In the genomic region with DNA sequence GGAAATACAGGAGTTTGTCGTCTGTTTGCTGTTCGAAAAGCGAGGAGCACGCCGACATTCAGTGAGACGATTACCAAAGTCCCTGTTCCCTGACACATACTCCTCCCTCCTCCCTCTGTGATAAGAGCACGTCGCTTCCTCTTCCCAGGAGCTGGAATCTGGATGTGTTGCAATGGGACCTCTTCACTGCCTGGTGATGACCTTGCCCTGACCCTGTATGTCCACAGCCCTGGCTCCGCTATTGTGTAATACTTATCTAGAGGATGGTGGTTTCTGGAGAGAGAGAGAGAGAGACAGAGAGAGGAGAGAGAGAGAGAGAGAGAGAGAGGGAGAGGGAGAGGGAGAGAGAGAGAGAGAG, we compare ENCODE assay signal across 8 mouse cellular contexts. TPM values are rescaled to one million over a fixed set of nuclear protein-coding genes. Genes with fewer than 3 reads are reported as not detected.
DNase-seq lines count a peak whose midpoint lies in the region; ATAC-seq lines count a peak whose summit lies in the region.
"Had no signal": no experiment of that assay in that cellular context is flagged by ENCODE, and none has a peak within 500 bp of the region (broad histone marks: within the 10 kb centered on the region; RNA-seq: fewer than 3 reads in every experiment).

No protein-coding gene starts in this region.

- no peaks in the 10 kb centered on the region for H3K9me3 ChIP-seq in lung, embryonic 16.5 days (ENCODE audit: control insufficient read depth, low read length)
- no peaks in the 10 kb centered on the region for H3K9me3 ChIP-seq in embryonic facial prominence, embryonic 10.5 days
- H3K9me3 ChIP-seq: midbrain, embryonic 12.5 days had no signal

- peaks cover 12% of the 10 kb centered on the region; the same call in 1 of the 2 replicates for H3K4me1 ChIP-seq in lung, embryonic 16.5 days (replicated peaks; ENCODE audit: control insufficient read depth, insufficient read depth, low read length)
- peaks cover 8% of the 10 kb centered on the region for H3K4me1 ChIP-seq in embryonic facial prominence, embryonic 10.5 days

- no peak overlapping the region for H3K4me3 ChIP-seq in lung, embryonic 16.5 days (ENCODE audit: low read length)
- no peak overlapping the region for H3K4me3 ChIP-seq in embryonic facial prominence, embryonic 10.5 days
- H3K4me3 ChIP-seq: midbrain, embryonic 12.5 days had no signal

- peak overlapping the region; percentile 9; the same call in 1 of the 2 replicates for H3K4me2 ChIP-seq in lung, embryonic 16.5 days (ENCODE audit: low read depth, low read length)
- H3K4me2 ChIP-seq: midbrain, embryonic 12.5 days had no signal

- no peak overlapping the region for H3K27ac ChIP-seq in lung, embryonic 16.5 days (ENCODE audit: low read length)
- no peak overlapping the region for H3K27ac ChIP-seq in embryonic facial prominence, embryonic 10.5 days (replicated peaks)
- H3K27ac ChIP-seq: midbrain, embryonic 12.5 days had no signal

- H3K27me3 ChIP-seq in lung, embryonic 16.5 days (ENCODE audit: control insufficient read depth, insufficient read depth, low read depth, low read length), result no peaks in the 10 kb centered on the region
- no peaks in the 10 kb centered on the region for H3K27me3 ChIP-seq in embryonic facial prominence, embryonic 10.5 days (replicated peaks; ENCODE audit: low read depth, poor library complexity, severe bottlenecking)
- H3K27me3 ChIP-seq: midbrain, embryonic 12.5 days had no signal

- no peaks in the 10 kb centered on the region for H3K36me3 ChIP-seq in lung, embryonic 16.5 days (ENCODE audit: control insufficient read depth, insufficient read depth, low read length)
- no peaks in the 10 kb centered on the region for H3K36me3 ChIP-seq in embryonic facial prominence, embryonic 10.5 days (replicated peaks)
- H3K36me3 ChIP-seq: midbrain, embryonic 12.5 days had no signal

- intact Hi-C loops in heart, postnatal 25 days (cut with DNase I), result no loop called here

- H3K9ac ChIP-seq in lung, embryonic 16.5 days (ENCODE audit: low read length), result no peak overlapping the region
- H3K9ac ChIP-seq: midbrain, embryonic 12.5 days had no signal

- DNase-seq in adrenal gland, adult 2 months, result peak; percentile 83
- peak; percentile 64 for DNase-seq in adrenal gland, postnatal 14 days
- DNase-seq in heart, postnatal 25 days (ENCODE audit: low spot score), result peak; percentile 37
- no peak for DNase-seq in cerebellum, adult 11-12 months
- no peak for DNase-seq in embryonic facial prominence, embryonic 10.5 days (ENCODE audit: low spot score)
- DNase-seq in retina, postnatal 1 day, result no peak

- WGBS in lung, embryonic 16.5 days, result 23% methylated on average over 9 of the region's 9 CpGs
- 68% methylated on average over 9 of the region's 9 CpGs for WGBS in embryonic facial prominence, embryonic 10.5 days

- ATAC-seq in lung, embryonic 16.5 days (ENCODE audit: low read depth), result peak; percentile 91

RNA-seq across cellular contexts. Expression of a gene that starts 16.0 kb away (rescaled TPM):
- 1 to 10 TPM; 3.1 to 4.0 TPM for total RNA-seq in adrenal gland, adult 2 months (2021)
- polyA plus RNA-seq in adrenal gland, adult 2 months (2012; rRNA removed), result 6.3 and 7.0 TPM in 2 replicates
- 6.0 and 9.0 TPM in 2 replicates for total RNA-seq in adrenal gland, postnatal 14 days (2021)
- total RNA-seq in heart, postnatal 25 days (2021), result 1 to 10 TPM; 4.3 to 4.9 TPM
- 3.3 and 3.4 TPM in 2 replicates for polyA plus RNA-seq in lung, embryonic 16.5 days (2015; fragmentation: Nextera tagmentation; extraction: Ambion mirVana)
- polyA plus RNA-seq in embryonic facial prominence, embryonic 10.5 days (2016; fragmentation: Nextera tagmentation; extraction: Ambion mirVana), result 0.69 and 1.1 TPM in 2 replicates

RNA-seq across cellular contexts. Expression of a gene that starts 56.8 kb away (rescaled TPM):
- total RNA-seq in adrenal gland, adult 2 months (2021), result 100 to 1,000 TPM; 372 to 393 TPM
- polyA plus RNA-seq in adrenal gland, adult 2 months (2012; rRNA removed), result 164 and 197 TPM in 2 replicates
- total RNA-seq in adrenal gland, postnatal 14 days (2021), result 346 and 353 TPM in 2 replicates
- 100 to 1,000 TPM; 330 to 341 TPM for total RNA-seq in heart, postnatal 25 days (2021)
- polyA plus RNA-seq in lung, embryonic 16.5 days (2015; fragmentation: Nextera tagmentation; extraction: Ambion mirVana), result 393 and 407 TPM in 2 replicates
- polyA plus RNA-seq in embryonic facial prominence, embryonic 10.5 days (2016; fragmentation: Nextera tagmentation; extraction: Ambion mirVana), result 328 and 349 TPM in 2 replicates

Comparison
In these comparisons a context has a peak if more than half of its experiments do, and no peak if none do; other contexts are left out.
1. DNase-seq: peak in adrenal gland, adult 2 months (single experiment), adrenal gland, postnatal 14 days (single experiment) and heart, postnatal 25 days (single experiment); none in cerebellum, adult 11-12 months (single experiment), embryonic facial prominence, embryonic 10.5 days (single experiment) and retina, postnatal 1 day (single experiment).